Mouse (Mus musculus) large intestine, adult 2 months (tissue): ENCODE data around the gene Car14. TPM values are rescaled to one million over a fixed set of nuclear protein-coding genes. Genes with fewer than 3 reads are reported as not detected.
"Not testable (repeated sequence)": the region's sequence is repeated elsewhere in the genome, so short reads cannot be mapped to it uniquely, and the experiment has no call there.

Experiments
- DNase-seq: peaks from one replicate; pipeline ENCODE4 v3.0.0-alpha.2; 2012; ENCODE audit warnings: low read depth, low spot score
- WGBS: fragments of 180-500 bp; shearing (Covaris S2); methylation state at CpG from one replicate; pipeline ENCODE4 v1.1.7; 2018; 5-methylcytosine and 5-hydroxymethylcytosine counted together
- polyA plus RNA-seq: library from polyadenylated mRNA; depleted of rRNA; stranded (reverse); fragments of >200 nt; gene quantifications from 2 replicates; pipeline ENCODE4 v1.2.3, GENCODE M21; 2012; rRNA removed

Car14 gene
- polyA plus RNA-seq, 1 experiment: 2.5 TPM

- WGBS: 93% methylated on average over 5 of the region's 5 CpGs
- DNase-seq: no peak
These were observed 39.4 kb downstream of the Car14 start for GRCm38 (mm10) chr3:95865050-95865449.

DNA sequence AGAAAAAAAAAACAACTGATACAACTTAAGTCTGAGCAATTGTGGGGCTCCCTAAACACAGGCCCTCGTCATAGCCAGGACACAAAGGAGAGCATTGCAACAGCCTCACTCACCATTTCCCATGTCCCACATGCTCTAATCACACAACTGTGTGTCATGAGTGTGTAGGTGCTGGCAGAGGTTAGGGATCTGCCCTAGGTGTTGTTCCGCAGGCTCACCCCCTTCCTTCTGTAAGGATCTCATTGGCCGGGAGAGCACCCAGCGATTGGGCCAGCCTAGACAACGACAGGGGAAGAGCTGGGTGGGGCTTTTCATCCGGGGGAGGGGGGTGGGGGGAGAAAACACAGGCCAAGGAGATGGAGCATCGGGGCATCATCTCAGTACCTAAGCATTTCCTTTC is 40.9 kb downstream of the Car14 start:
- 63% methylated on average over 7 of the region's 7 CpGs for WGBS
- DNase-seq: no peak

GRCm38 (mm10) chr3:95861796-95862195 is 42.7 kb downstream of the Car14 start:
- WGBS: 29% methylated on average over 2 of the region's 2 CpGs

GRCm38 (mm10) chr3:95861216-95861615 is 43.3 kb downstream of the Car14 start:
- 76% methylated on average over 10 of the region's 10 CpGs for WGBS
- no peak for DNase-seq

More at GRCm38 (mm10) chr3:95861796-95862195, 42.7 kb downstream of the Car14 start:
- DNase-seq: no peak

- WGBS: 80% methylated on average over 3 of the region's 3 CpGs
- DNase-seq: no peak
These were observed 44.2 kb downstream of the Car14 start for GRCm38 (mm10) chr3:95860323-95860722.

DNA sequence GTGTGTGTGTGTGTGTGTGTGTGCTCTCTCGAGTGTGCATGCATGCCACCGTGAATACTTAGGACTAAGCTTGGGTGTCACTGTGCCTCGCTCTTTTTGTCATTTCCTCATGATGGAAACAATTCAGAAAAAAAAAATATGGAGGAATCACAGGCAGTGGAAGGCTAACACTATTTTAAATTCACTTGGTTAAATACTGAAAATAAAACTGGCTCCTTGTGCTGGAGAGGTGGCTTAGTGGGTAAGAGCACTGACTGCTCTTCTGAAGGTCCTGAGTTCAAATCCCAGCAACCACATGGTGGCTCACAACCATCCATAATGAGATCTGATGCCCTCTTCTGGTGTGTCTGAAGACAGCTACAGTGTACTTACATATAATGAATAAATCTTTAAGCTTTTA is 46.2 kb downstream of the Car14 start:
- not testable (repeated sequence) for DNase-seq
- WGBS: 73% methylated on average over 3 of the region's 3 CpGs

GRCm38 (mm10) chr3:95857050-95857449 is 47.4 kb downstream of the Car14 start:
- 83% methylated on average over 1 of the region's 1 CpGs for WGBS
- DNase-seq: not testable (repeated sequence)

DNA sequence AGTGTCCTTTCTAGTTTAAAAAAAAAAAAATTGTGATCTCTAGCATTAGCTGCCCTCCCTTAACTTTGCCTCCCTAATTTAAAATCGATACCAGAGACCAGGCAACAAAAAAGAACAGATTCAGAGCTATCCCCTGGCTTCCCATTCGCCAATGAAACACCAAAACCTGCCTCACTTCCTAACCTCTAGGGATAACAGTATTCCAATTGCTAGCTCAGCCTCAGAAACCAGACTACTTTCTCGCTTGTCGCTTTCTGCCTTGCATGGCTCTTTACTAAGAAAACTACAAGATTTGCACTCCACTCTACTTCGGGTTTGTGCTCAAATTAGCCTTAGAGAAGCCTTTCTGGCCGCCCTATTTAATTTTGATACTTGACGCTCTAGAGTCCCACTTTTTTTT is 48.4 kb downstream of the Car14 start:
- DNase-seq: no peak
- 18% methylated on average over 7 of the region's 7 CpGs for WGBS

GRCm38 (mm10) chr3:95855502-95856089 is 48.9 kb downstream of the Car14 start, which contains the start of gene Prpf3:
TSS of gene Prpf3 (minus strand) at chr3:95855885.
- peak; percentile 70 for DNase-seq

GRCm38 (mm10) chr3:95851317-95851716 is 53.2 kb downstream of the Car14 start:
- no peak for DNase-seq
- 94% methylated on average over 8 of the region's 8 CpGs for WGBS

More at GRCm38 (mm10) chr3:95855502-95856089, 48.9 kb downstream of the Car14 start, which contains the start of gene Prpf3:
- under 1% methylated on average over 56 of the region's 56 CpGs for WGBS

- no peak for DNase-seq
- WGBS: 85% methylated on average over 4 of the region's 4 CpGs
These were observed 53.9 kb downstream of the Car14 start for GRCm38 (mm10) chr3:95850611-95851010.

Other genes starting within 250 kb of the Car14 start
- gene Mcl1, start 245.9 kb downstream of the Car14 start, polyA plus RNA-seq: 30.9 and 77.4 TPM in 2 replicates
- gene Adamtsl4, start 216.8 kb downstream of the Car14 start, polyA plus RNA-seq: 5.7 and 8.4 TPM in 2 replicates
- 132 and 195 TPM in 2 replicates for gene Ecm1, start 165.1 kb downstream of the Car14 start, polyA plus RNA-seq
- 30.3 and 36.2 TPM in 2 replicates for gene Tars2, start 144.5 kb downstream of the Car14 start, polyA plus RNA-seq
- gene Rprd2, start 85.8 kb downstream of the Car14 start, polyA plus RNA-seq: 8.4 and 13.5 TPM in 2 replicates
- 16.3 and 22.9 TPM in 2 replicates for gene Prpf3, start 48.8 kb downstream of the Car14 start, polyA plus RNA-seq
- 98.0 and 112 TPM in 2 replicates for gene Mrps21, start 33.2 kb downstream of the Car14 start, polyA plus RNA-seq
- gene Ciart, start 22.4 kb downstream of the Car14 start, polyA plus RNA-seq: 1.0 and 1.1 TPM in 2 replicates
- 5.6 and 6.5 TPM in 2 replicates for gene BC028528, start 12.7 kb downstream of the Car14 start, polyA plus RNA-seq
- gene Aph1a, start 10.7 kb downstream of the Car14 start, polyA plus RNA-seq: 172 and 175 TPM in 2 replicates
- 13.8 and 18.8 TPM in 2 replicates for gene Anp32e, start 24.6 kb upstream of the Car14 start, polyA plus RNA-seq
- gene Plekho1, start 91.3 kb upstream of the Car14 start, polyA plus RNA-seq: 49.7 and 54.9 TPM in 2 replicates
- 6.1 TPM in 2 replicates for gene Vps45, start 153.8 kb upstream of the Car14 start, polyA plus RNA-seq
- 5.7 and 8.9 TPM in 2 replicates for gene Otud7b, start 199.8 kb upstream of the Car14 start, polyA plus RNA-seq